Mouse (Mus musculus): ENCODE measurements around the gene Vmn1r7. TPM values are rescaled to one million over a fixed set of nuclear protein-coding genes. Genes with fewer than 3 reads are reported as not detected.
"Not testable (repeated sequence)": the region's sequence is repeated elsewhere in the genome, so short reads cannot be mapped to it uniquely, and the experiment has no call there.

Gene Vmn1r7
- not detected for polyA plus RNA-seq (2017; shearing (Covaris generic))

- not testable (repeated sequence) for ATAC-seq
Measured at GRCm38 (mm10) chr6:57025224-57025623, at the start of gene Vmn1r7. Vmn1r7 (minus strand) TSS chr6:57025324.

DNA sequence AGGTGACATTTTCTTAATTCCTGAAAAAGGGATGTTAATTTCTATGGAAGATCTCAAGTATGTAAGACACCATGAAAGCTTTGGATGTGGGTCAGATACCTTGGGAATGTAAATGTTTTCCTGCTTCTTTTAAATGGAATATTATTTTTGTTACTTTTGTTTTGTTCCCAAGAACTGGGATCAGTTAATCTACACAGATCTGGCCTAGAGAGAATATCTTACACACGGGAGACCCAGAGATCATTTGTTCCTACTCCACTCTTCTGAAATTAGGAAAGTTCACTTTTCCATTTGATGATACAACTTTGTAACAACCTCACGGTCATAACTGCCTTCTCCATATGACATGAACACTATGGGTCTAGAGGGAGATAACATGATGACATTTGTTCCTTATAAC, 41.4 kb upstream of the Vmn1r7 start, which contains the start of gene Vmn1r9:
Gene Vmn1r9 (plus strand): TSS at position 301 of the 400 bp plus-strand sequence.
- ATAC-seq = no peak

GRCm38 (mm10) chr6:57063730-57064129, 38.6 kb upstream of the Vmn1r7 start:
- no peak for ATAC-seq

GRCm38 (mm10) chr6:57034674-57035073, 9.6 kb upstream of the Vmn1r7 start:
- no peak for ATAC-seq

DNA sequence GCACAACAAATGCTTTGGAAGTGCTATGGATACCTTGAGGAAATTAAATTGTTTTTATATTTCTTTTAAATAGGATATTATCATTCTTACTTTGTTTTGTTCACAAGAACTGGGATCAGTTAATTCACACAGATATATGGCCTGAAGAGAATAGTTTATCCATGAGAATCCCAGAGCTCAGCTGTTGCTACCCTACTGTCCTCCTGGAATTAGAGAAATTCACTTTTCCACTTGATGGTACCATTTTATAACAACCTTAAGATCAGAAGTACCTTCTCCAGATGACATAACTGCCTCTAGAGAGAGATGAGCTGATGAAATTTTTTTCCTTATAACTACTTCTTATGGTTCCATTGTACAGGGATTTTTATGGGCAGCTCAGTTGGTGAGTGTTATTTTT, 6.9 kb upstream of the Vmn1r7 start, which contains the start of gene Vmn1r8:
Gene Vmn1r8 (plus strand): TSS at position 301 of the 400 bp plus-strand sequence.
- no peak for ATAC-seq

DNA sequence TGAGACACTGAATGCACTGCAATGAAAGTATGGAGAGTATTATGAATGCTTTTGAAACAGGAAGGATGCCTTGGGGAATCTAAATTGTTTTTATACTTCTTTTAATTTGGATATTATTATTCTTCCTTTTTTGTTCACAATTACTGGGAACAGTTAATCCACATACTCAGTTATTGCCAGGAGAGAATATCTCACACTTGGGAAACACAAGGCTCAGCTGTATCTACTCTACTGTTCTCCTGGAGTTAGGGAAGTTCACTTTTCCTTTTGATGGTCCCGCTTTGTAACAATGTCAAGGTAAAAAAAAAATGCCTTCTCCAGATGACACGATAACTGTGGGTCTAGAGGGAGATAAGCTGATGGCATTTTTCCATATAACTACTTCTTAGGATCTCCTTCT, 28.2 kb downstream of the Vmn1r7 start, which contains the start of gene Vmn1r6:
Gene Vmn1r6 (plus strand): TSS at position 301 of the 400 bp plus-strand sequence.
- no peak for ATAC-seq

Other genes with a start within 250 kb of the Vmn1r7 start
- 10 to 100 TPM; 17.0 to 20.3 TPM for gene Kbtbd2, start 227.5 kb downstream of the Vmn1r7 start, polyA plus RNA-seq (2017; shearing (Covaris generic))
- gene Fkbp9, start 193.3 kb downstream of the Vmn1r7 start, polyA plus RNA-seq (2017; shearing (Covaris generic)) = not detected
- gene Nt5c3, start 101.4 kb downstream of the Vmn1r7 start, polyA plus RNA-seq (2017; shearing (Covaris generic)) = 10 to 100 TPM; 65.0 to 70.7 TPM
- not detected for gene Vmn1r4, start 101.3 kb downstream of the Vmn1r7 start, polyA plus RNA-seq (2017; shearing (Covaris generic))
- not detected for gene Vmn1r5, start 55.1 kb downstream of the Vmn1r7 start, polyA plus RNA-seq (2017; shearing (Covaris generic))
- gene Vmn1r6, start 28.1 kb downstream of the Vmn1r7 start, polyA plus RNA-seq (2017; shearing (Covaris generic)) = not detected
- not detected for gene Vmn1r8, start 7.0 kb upstream of the Vmn1r7 start, polyA plus RNA-seq (2017; shearing (Covaris generic))
- not detected for gene Vmn1r9, start 41.5 kb upstream of the Vmn1r7 start, polyA plus RNA-seq (2017; shearing (Covaris generic))
- not detected for gene Vmn1r10, start 84.1 kb upstream of the Vmn1r7 start, polyA plus RNA-seq (2017; shearing (Covaris generic))
- gene Vmn1r11, start 108.1 kb upstream of the Vmn1r7 start, polyA plus RNA-seq (2017; shearing (Covaris generic)) = not detected
- not detected for gene Vmn1r12, start 131.6 kb upstream of the Vmn1r7 start, polyA plus RNA-seq (2017; shearing (Covaris generic))
- gene Vmn1r13, start 178.0 kb upstream of the Vmn1r7 start, polyA plus RNA-seq (2017; shearing (Covaris generic)) = under 1 TPM in 1 of 2 experiments, not detected in 1; 0.99 TPM
- gene Vmn1r14, start 206.4 kb upstream of the Vmn1r7 start, polyA plus RNA-seq (2017; shearing (Covaris generic)) = not detected
- under 1 TPM in 1 of 2 experiments, not detected in 1; 0.21 TPM for gene Vmn1r15, start 232.6 kb upstream of the Vmn1r7 start, polyA plus RNA-seq (2017; shearing (Covaris generic))

All from activated CD4-positive, CD25-positive, alpha-beta regulatory T cell, adult 4 months (primary cell).